Mouse (Mus musculus) brown adipose tissue, adult 24 weeks (tissue): ENCODE results near the gene Hnrnpc. TPM values are rescaled to one million over a fixed set of nuclear protein-coding genes. Genes with fewer than 3 reads are reported as not detected.

Experiments
- polyA plus RNA-seq: library from polyadenylated mRNA; stranded (reverse); fragments of >200 nt; gene quantifications from 2 replicates; pipeline ENCODE4 v1.2.4, GENCODE M21; 2012; ENCODE audit not compliant: missing spikeins, insufficient read depth, insufficient read length

The Hnrnpc gene
- polyA plus RNA-seq, 1 experiment, result 150 TPM

Other genes with a start within 250 kb of the Hnrnpc start
- 8.3 and 21.2 TPM in 2 replicates for gene Mettl17, start 219.2 kb downstream of the Hnrnpc start, polyA plus RNA-seq
- gene Slc39a2, start 211.1 kb downstream of the Hnrnpc start, polyA plus RNA-seq, result not detected in 2 replicates
- gene Ndrg2, start 189.9 kb downstream of the Hnrnpc start, polyA plus RNA-seq, result 243 and 259 TPM in 2 replicates
- gene Tppp2, start 185.6 kb downstream of the Hnrnpc start, polyA plus RNA-seq, result not detected in 2 replicates
- not detected in 2 replicates for gene Rnase13, start 181.3 kb downstream of the Hnrnpc start, polyA plus RNA-seq
- 29.4 and 30.1 TPM in 2 replicates for gene Arhgef40, start 119.3 kb downstream of the Hnrnpc start, polyA plus RNA-seq
- 3.0 and 7.6 TPM in 2 replicates for gene Tmem253, start 88.4 kb downstream of the Hnrnpc start, polyA plus RNA-seq
- gene Zfp219, start 83.3 kb downstream of the Hnrnpc start, polyA plus RNA-seq, result 21.9 and 27.3 TPM in 2 replicates
- not detected in 2 replicates for gene Olfr221, start 61.6 kb downstream of the Hnrnpc start, polyA plus RNA-seq
- 0.95 and 1.1 TPM in 2 replicates for gene Rpgrip1, start 6.7 kb upstream of the Hnrnpc start, polyA plus RNA-seq
- 16.9 and 18.7 TPM in 2 replicates for gene Supt16, start 93.4 kb upstream of the Hnrnpc start, polyA plus RNA-seq
- 25.0 and 31.7 TPM in 2 replicates for gene Chd8, start 153.8 kb upstream of the Hnrnpc start, polyA plus RNA-seq
- gene Tox4, start 175.1 kb upstream of the Hnrnpc start, polyA plus RNA-seq, result 10.3 and 13.9 TPM in 2 replicates
- 12.4 and 21.4 TPM in 2 replicates for gene Rab2b, start 175.5 kb upstream of the Hnrnpc start, polyA plus RNA-seq
- 10.4 and 17.8 TPM in 2 replicates for gene Mettl3, start 201.1 kb upstream of the Hnrnpc start, polyA plus RNA-seq
- 0.52 and 0.92 TPM in 2 replicates for gene Sall2, start 224.7 kb upstream of the Hnrnpc start, polyA plus RNA-seq